Mouse (Mus musculus) urinary bladder, postnatal 10 days (tissue): Measurements from ENCODE around the gene Abr.

Experiments used
- DNase-seq: peaks from one replicate; pipeline ENCODE4 v3.0.0; 2022; ENCODE audit warnings: low spot score

Abr gene

DNA sequence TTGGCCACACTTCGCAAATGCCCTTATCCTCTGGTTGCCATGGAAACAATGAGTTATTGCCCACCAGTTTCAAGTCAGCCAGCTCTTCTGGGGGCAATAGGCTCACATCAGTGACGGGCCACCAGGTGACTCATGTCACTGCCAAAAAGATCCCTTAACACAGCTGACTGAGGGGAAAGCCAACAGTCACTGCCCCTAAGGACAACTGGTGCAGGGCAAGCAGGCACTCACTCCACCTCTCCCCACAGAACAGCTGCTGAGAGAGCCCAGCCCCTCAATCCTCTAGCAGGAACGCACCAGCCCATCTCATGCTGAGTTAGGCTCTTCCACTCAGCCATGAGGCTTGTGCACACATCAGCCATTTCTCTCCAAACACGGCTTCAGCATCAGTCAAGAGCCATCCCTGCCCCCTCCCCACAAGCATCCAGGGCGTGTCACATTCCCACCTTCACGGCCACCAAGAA lies 128.3 kb downstream of the Abr start:
- DNase-seq = no peak

DNA sequence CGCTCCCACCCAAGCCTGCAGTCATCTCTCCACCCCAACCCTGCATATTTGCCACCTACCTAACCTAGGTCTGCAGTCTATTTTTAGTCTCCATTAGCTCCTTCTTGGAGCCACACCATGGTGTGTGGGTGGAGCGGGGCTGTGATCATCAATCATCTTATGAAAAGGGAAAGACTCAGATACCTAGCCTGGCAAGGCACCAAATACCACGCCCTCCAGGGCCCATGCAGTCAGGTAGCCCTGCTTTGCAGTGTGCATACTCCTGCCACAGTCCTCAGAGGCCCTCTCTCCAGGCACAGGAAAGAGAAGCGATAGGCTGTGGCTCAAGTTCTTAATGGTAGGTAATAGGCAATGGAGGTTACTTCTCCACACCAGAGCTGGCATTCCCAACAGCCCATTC lies 128.9 kb downstream of the Abr start:
- no peak for DNase-seq

DNA sequence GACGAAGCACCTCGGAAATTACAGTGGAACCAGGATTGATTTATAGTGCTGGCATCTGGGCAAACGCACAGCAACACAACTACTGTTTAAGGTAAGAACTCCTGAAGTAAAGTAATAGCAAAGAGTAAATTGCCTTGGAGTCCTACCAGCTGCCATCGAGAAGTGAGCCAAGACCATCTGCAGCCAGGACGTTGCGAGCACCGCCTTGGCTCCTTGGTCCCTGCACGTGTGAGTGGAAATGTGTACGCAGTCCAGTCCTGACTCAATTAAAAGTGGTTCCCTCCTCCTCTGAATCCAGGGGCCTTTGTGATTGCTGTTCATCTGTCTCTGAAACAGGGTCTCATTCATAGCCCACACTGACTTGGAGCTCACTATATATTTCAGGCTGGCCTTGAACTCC lies 130.3 kb downstream of the Abr start:
- DNase-seq = no peak

GRCm38 (mm10) chr11:76489407-76489806 lies 132.7 kb downstream of the Abr start:
- DNase-seq = no peak

GRCm38 (mm10) chr11:76487024-76487423 lies 135.1 kb downstream of the Abr start:
- no peak for DNase-seq

GRCm38 (mm10) chr11:76484033-76484432 lies 138.1 kb downstream of the Abr start:
- DNase-seq = no peak

DNA sequence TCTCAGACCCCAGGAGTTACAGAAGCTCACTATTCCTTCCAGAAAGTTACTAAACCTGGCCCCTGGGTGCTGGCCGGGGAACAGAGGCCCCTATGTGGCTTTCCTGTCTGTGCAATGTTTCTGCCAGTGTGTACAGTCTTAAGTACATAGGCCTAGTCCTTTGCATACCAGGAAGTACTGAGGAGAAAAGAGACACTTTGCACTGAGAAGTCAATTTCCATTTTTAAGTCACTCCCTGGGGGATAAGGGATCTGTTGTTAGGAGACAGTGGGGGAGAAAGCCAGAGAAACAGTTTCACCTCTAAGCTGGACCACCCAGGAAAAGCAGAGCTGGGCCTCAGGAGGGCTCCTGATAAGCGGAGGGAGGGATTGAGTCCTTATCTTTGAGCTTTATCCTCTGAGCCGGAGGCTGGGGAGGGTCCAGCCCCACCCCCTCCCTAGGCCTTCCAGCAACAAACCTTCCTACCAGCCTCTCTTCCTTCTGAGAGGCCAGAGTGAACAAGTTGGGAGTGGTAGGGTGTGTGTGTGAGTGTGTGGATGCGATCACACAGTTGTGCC lies 138.9 kb downstream of the Abr start:
- no peak for DNase-seq

- DNase-seq = no peak
Measured at GRCm38 (mm10) chr11:76482697-76483096, 139.4 kb downstream of the Abr start.

GRCm38 (mm10) chr11:76482183-76482582 lies 139.9 kb downstream of the Abr start:
- DNase-seq = no peak

DNA sequence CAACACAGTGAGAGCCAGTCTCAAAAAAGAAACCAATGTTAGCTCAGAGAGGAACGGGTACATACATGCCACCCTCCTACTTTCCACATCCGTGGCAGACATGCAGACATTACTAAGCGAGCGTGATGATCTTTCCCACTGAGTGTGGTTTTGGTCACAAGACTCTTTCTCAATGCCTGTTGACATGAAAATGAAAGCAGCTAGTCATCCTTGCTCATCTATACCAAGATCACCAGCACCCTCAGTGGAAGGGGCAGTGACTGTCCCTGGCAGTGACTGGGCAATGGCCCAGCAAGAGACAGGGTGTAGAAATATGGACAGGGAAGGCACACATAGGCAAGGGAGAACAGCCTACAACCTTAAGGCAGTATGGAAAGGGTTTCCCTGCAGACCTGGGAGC lies 142.4 kb downstream of the Abr start:
- no peak for DNase-seq

DNA sequence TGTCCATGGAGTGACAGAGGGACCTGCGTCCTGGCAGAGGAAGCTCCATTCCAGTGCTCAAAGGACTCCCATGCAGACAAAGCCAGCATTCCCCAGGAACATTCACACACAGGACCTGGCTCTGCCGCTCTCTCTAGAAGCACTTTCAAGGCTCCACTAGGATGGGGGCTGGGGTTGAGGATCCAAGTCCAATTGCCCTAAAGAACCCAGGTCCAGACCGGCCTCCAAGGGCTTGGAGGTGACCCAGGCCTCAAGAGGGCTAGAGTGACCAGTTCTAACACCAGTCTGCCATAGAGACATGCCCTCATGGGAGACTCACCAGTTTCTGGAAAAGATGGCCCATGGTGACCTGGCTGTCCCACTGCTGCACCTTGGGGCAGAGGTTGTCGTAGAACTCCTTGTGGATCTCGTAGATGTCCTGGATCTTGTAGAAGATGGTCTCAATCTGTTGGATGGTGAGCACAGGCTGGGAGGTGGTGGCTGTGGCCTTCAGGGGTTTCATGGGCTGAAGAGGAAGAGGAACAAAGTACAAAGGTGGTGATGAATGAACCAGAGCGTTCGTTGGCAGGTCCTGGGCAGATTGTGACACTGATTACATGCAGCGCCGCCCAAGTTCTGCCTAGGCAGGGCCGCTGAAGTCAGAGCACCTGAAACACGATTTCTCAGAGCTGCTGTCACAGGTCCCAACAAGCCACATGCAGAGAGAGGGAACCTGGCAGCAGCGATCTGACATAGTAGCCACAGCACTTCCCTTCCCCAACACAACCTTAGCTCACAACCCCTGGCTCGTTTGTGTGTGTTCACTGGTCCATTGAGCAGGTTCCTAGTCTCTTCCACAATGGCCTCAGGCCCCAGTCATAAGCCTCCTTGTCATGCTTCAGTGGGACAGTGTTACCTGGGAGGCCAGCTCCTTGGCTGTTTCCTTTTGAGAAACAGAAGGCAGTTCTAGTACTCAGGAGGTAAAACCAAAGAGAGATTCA lies 143.1 kb downstream of the Abr start:
- no peak for DNase-seq

DNA sequence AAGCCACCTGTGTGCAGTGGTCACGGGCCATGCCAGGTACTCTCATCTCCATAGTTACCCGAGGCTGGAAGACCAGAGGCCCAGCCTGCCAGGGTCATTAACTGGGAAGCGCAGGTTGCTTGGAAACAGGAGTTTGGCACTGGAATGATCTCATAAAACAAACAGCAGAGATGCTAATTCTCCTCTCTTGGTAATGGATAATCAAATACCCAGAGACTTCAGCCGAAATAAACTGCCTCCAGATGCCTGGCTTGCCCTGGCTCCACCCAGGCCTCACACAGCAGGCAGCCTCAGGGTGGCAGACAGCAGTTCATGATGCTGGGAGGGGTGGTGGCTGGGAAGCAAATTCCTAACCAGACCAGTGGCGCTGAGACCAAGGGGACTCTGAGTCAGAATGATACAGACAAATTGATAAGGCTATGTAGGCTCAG lies 145.0 kb downstream of the Abr start:
- DNase-seq = no peak

GRCm38 (mm10) chr11:76476376-76477094 lies 145.6 kb downstream of the Abr start:
- no peak for DNase-seq

- no peak for DNase-seq
Measured at GRCm38 (mm10) chr11:76472617-76473016, 149.5 kb downstream of the Abr start.

- no peak for DNase-seq
Measured at GRCm38 (mm10) chr11:76469311-76469998, 152.7 kb downstream of the Abr start.

- no peak for DNase-seq
Measured at GRCm38 (mm10) chr11:76468347-76468746, 153.8 kb downstream of the Abr start.

DNA sequence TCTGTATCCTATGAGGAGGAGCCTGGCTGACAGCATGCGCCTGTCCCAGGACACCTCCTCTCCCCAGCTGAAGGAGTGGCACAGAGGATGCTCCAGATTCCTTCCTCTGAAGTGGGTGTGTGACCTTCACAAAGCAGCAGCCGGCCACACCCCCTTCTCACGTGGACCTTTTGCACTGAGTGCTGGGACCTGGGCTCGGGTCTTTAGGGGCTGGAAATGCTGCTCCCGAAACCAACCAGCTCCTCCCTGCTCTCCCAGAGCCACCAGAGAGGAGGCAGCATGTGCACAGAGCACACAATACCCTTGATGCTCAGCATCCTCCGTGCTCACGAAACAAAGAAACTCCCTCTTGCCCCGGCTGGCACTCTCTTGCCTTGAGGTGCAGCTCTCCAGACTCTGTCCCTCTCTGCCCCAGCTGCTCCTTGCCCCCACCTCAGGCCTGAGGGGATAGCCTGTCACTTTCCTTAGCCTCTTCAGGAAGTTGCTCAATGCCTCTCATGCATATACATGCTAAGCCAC lies 154.6 kb downstream of the Abr start:
- DNase-seq = no peak

DNA sequence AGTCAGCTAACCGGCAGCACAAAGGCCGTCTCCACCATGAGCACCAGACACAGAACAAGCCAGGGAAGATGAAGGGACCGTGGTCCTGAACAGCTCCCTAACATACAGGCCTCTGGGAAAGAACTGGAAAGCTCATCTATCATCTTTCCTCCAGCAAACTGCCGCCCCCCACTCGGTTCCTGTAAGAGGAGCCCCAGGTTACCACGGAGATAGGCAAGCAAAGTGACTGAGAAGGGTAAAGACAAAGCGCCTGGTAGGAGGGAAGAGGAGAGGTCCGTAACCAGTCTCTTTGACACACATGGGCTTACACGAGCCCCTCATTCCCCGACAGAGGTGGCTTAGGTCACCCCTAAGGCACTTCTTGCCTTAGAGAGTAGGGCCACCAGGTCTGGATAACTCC lies 155.0 kb downstream of the Abr start:
- no peak for DNase-seq

- DNase-seq = no peak
Measured at GRCm38 (mm10) chr11:76465879-76466278, 156.2 kb downstream of the Abr start.

DNA sequence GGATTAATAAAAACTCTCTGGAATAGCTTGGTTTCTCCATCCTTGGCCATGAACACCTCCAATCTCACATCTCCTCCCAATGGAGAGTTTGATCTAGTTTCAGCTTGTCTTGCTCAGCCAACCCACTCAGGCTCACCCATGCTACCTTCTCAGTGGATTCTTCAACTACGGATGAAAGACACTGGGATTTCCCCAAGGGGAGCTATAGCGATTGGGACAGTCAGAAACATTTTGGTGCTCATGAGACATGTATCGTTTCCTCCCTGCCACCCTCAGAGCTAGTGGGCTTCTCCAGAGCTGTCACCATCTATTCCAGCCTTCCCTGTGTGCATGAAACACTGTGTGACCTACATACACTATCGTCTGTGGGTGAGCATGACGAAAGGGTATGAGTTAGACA lies 160.4 kb downstream of the Abr start:
- DNase-seq = no peak

DNA sequence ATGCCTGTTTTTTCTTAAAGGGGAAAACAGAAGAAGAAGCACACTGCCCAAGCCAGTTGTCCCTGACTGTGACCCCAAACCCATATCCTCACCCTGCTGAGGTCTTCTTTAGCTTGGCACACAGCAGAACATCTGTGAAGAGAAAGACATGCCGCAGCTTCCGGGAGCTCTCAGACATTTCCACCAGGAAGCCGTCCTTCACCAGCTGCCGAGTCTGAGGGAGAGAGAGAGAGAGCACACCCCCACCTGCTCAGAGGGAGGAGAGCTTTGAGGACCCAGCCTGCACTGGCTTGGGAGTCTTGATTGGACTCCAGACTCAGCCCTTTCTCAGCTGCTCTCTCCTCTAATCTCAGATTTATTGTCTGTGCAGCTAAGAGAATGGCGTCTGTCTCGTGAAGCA lies 160.9 kb downstream of the Abr start:
- no peak for DNase-seq

DNA sequence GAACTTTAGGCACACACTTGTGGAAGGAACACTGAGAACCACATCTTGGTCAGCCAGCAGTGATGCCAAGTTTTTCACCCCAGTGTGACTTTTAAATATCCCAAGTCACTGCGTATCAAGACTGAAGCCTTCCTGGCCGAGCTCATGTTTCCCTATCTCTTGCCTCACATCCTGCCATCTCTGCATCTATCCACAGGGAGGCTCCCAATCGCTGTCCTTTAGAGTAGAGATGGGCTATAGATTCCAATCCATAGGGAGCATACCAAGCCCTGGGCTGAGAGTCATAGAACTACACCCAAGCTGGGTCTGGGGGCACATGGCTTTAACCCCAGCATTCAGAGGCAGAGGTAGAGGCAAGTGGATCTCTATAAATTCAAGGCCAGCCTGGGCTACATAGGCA lies 162.6 kb downstream of the Abr start:
- no peak for DNase-seq
